Mouse (Mus musculus): Measurements from ENCODE around the gene Zfp459. TPM values are rescaled to one million over a fixed set of nuclear protein-coding genes. Genes with fewer than 3 reads are reported as not detected.

Gene Zfp459
- polyA plus RNA-seq, 1 experiment, result 2.6 TPM

Other genes starting within 250 kb of the Zfp459 start
- 6.4 and 7.4 TPM in 2 replicates for gene Rsl1, start 248.2 kb downstream of the Zfp459 start, polyA plus RNA-seq (2012; rRNA removed)
- 2.0 TPM in 2 replicates for gene Zfp455, start 226.9 kb downstream of the Zfp459 start, polyA plus RNA-seq (2012; rRNA removed)
- 2.0 and 2.4 TPM in 2 replicates for gene Zfp458, start 143.0 kb downstream of the Zfp459 start, polyA plus RNA-seq (2012; rRNA removed)
- gene Zfp457, start 114.9 kb downstream of the Zfp459 start, polyA plus RNA-seq (2012; rRNA removed), result 1.8 and 2.4 TPM in 2 replicates
- 5.4 and 5.5 TPM in 2 replicates for gene Zfp595, start 88.8 kb downstream of the Zfp459 start, polyA plus RNA-seq (2012; rRNA removed)
- gene Gm28044, start 60.9 kb downstream of the Zfp459 start, polyA plus RNA-seq (2012; rRNA removed), result 0.43 and 0.47 TPM in 2 replicates
- 1.5 and 1.7 TPM in 2 replicates for gene Zfp953, start 60.8 kb downstream of the Zfp459 start, polyA plus RNA-seq (2012; rRNA removed)
- gene Gm28041, start 45.7 kb downstream of the Zfp459 start, polyA plus RNA-seq (2012; rRNA removed), result 0.32 and 0.45 TPM in 2 replicates
- gene Zfp456, start 45.6 kb downstream of the Zfp459 start, polyA plus RNA-seq (2012; rRNA removed), result 0.73 and 1.0 TPM in 2 replicates
- gene Zfp429, start 21.6 kb downstream of the Zfp459 start, polyA plus RNA-seq (2012; rRNA removed), result 7.6 and 8.3 TPM in 2 replicates
- 7.0 TPM in 2 replicates for gene Zfp874a, start 30.2 kb upstream of the Zfp459 start, polyA plus RNA-seq (2012; rRNA removed)
- gene Zfp874b, start 62.8 kb upstream of the Zfp459 start, polyA plus RNA-seq (2012; rRNA removed), result 7.3 and 8.7 TPM in 2 replicates
- gene Zfp58, start 79.1 kb upstream of the Zfp459 start, polyA plus RNA-seq (2012; rRNA removed), result 6.5 and 6.9 TPM in 2 replicates
- 0.08 TPM in 1 of 2 replicates, not detected in the other for gene Gm26965, start 104.7 kb upstream of the Zfp459 start, polyA plus RNA-seq (2012; rRNA removed)
- 20.8 and 23.6 TPM in 2 replicates for gene Zfp87, start 104.8 kb upstream of the Zfp459 start, polyA plus RNA-seq (2012; rRNA removed)
- gene Zfp748, start 132.4 kb upstream of the Zfp459 start, polyA plus RNA-seq (2012; rRNA removed), result 4.9 TPM in 2 replicates
- gene Zfp729b, start 188.3 kb upstream of the Zfp459 start, polyA plus RNA-seq (2012; rRNA removed), result 3.9 and 4.4 TPM in 2 replicates
- gene Gm49345, start 216.4 kb upstream of the Zfp459 start, polyA plus RNA-seq (2012; rRNA removed), result not detected in 2 replicates
- 4.4 and 5.4 TPM in 2 replicates for gene Zfp729a, start 216.4 kb upstream of the Zfp459 start, polyA plus RNA-seq (2012; rRNA removed)

Data from urinary bladder, adult 2 months (tissue).